Mouse (Mus musculus) kidney, adult 2 months (tissue): ENCODE results near the gene Map1b.

Source experiments
- CTCF ChIP-seq: fragments of 200-500 bp; conservative IDR thresholded peaks from 2 replicates; pipeline ENCODE4 v1.5.1; 2011; ENCODE audit warnings: low read depth, mild to moderate bottlenecking, control low read depth, low read length, moderate library complexity, mixed read lengths; ENCODE audit not compliant: insufficient read depth, insufficient read length
- POLR2A ChIP-seq: fragments of 200-500 bp; IDR thresholded peaks from one replicate; pipeline ENCODE4 v1.6.1; 2011; ENCODE audit warnings: low read depth, low read length, control low read depth

- TF ChIP-seq CTCF: no peak
- no peak for TF ChIP-seq POLR2A
These were observed 33.7 kb upstream of the Map1b start for GRCm38 (mm10) chr13:99550060-99550459.
